Mouse (Mus musculus) ovary, postnatal 36 days (tissue): ENCODE measurements around the gene Gm21366.
"Not testable (repeated sequence)": the region's sequence is repeated elsewhere in the genome, so short reads cannot be mapped to it uniquely, and the experiment has no call there.

Experiments used
- DNase-seq: peaks from one replicate; pipeline ENCODE4 v3.0.0; 2022; ENCODE audit warnings: low spot score, mixed read lengths

Gm21366 gene

GRCm38 (mm10) chrY:22861156-22861555, at the start of gene Gm21366:
Gm21366 (minus strand) TSS chrY:22861256.
- not testable (repeated sequence) for DNase-seq
